Mouse (Mus musculus) liver, postnatal 0 days (tissue): ENCODE measurements around the gene Rgmb.

Experiments used
- CTCF ChIP-seq: sonication (generic); IDR thresholded peaks from 2 replicates; pipeline ENCODE4 v1.5.1; 2016; ENCODE audit warnings: antibody characterized with exemption, low read depth
- EP300 ChIP-seq: IDR thresholded peaks from 2 replicates; pipeline ENCODE4 v1.6.1; 2016; ENCODE audit warnings: antibody characterized with exemption, low read depth, mild to moderate bottlenecking

GRCm38 (mm10) chr17:15808015-15808414 is 22.8 kb downstream of the Rgmb start:
- TF ChIP-seq CTCF (no peak), EP300 (no peak)
